Mouse (Mus musculus) liver, embryonic 14.5 days (tissue): ENCODE measurements at regions not wholly inside any gene's neighbourhood (a gene's known extent, or its start where the extent isn't known, plus 50 kb on each side); places are given as distances from the start of the nearest gene placed in this dataset.

Experiments
- CTCF ChIP-seq: IDR thresholded peaks from 2 replicates; pipeline ENCODE4 v1.5.1; 2016; ENCODE audit warnings: antibody characterized with exemption, low read depth, control low read depth
- EP300 ChIP-seq: IDR thresholded peaks from 2 replicates; pipeline ENCODE4 v1.6.1; 2016; ENCODE audit warnings: antibody characterized with exemption, low read depth

DNA sequence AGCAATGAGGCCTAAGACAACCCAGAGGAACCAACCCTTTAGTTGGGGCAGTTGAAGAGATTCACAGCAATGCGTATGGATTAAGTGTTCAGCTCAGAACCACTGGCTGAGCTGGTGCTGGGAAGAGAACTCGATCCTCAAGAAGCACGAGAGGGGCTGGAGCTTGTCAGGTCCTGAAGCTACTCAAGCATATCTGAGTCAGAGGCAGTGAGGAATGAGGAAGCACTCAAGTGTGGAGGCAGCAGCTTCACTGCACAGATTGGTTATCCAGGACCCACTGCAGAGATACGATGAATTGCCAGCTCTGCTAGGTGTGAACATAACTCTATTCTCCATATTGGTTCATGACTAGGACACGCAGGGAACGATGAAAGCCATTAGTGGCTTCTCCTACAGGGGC lies 239.7 kb downstream of the Tpbg start:
- TF ChIP-seq CTCF, result no peak
- no peak for TF ChIP-seq EP300
